Mouse (Mus musculus): ENCODE data around the gene Kbtbd13. TPM values are rescaled to one million over a fixed set of nuclear protein-coding genes. Genes with fewer than 3 reads are reported as not detected.

The Kbtbd13 gene
- total and polyA plus RNA-seq, 3 experiments = not detected

DNA sequence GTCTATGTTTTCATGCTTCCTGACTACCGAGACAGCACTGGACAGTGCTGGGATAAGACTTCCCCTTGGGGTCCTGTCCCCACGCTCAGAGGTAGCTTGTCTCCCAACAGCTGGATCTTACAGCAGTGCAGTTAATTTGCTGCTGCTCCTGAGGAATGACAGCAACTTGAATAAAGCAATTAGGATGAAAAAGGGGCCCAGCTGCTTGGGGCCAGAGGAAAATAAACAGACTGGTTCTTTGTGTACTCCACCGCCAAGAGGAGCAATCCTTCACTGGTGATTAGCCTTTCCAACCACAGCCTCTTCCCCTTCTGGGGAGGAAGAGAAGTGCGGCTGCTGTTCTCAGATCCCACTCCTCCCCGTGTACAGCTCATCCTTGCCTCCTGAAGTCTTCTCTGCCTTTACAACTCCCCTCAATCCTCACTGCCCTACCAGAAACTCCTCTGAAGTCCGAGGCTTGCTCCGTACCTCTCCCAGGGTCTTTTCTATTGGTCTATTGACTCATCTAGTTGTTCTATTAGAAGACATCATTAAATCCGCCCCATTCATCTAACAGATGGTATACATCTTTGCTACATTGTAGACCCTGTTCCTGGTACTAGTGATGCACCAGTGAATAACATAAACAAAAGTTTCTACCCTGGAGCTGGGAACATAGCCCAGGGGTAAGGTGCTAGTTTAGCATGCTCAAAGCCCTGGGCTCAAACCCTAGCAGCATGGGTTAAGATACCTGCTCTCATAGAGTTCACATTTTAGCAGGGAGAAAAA is 4.9 kb downstream of the Kbtbd13 start:
- H3K4me1 ChIP-seq (ENCODE audit: control insufficient read depth in 1 of 2, insufficient read depth in 2 of 2, low read length in 2 of 2) = no peaks in the 10 kb centered on the region
- H3K9me3 ChIP-seq (replicated peaks; ENCODE audit: insufficient read depth, low read length) = no peaks in the 10 kb centered on the region
- no peaks in the 10 kb centered on the region for H3K36me3 ChIP-seq (ENCODE audit: control insufficient read depth in 1 of 2, insufficient read depth in 2 of 2, low read length in 2 of 2)
- DNase-seq (ENCODE audit: low read depth, low spot score) = no peak
- no peaks in the 10 kb centered on the region for H3K27me3 ChIP-seq (ENCODE audit: control insufficient read depth in 1 of 2, insufficient read depth in 2 of 2, low read length in 2 of 2)
- H3K27ac ChIP-seq (ENCODE audit: control insufficient read depth, low read depth, low read length) = no peak overlapping the region
- H3K4me3 ChIP-seq (ENCODE audit: control insufficient read depth in 1 of 2, insufficient read depth in 1 of 2, low read depth in 2 of 2, low read length in 2 of 2) = no peak overlapping the region
- no peak overlapping the region for H3K9ac ChIP-seq (ENCODE audit: control insufficient read depth, low read depth, low read length, poor library complexity, severe bottlenecking)
- TF ChIP-seq NRF1 (IDR thresholded peaks at IDR 0.05; ENCODE audit: insufficient read depth, low read depth, low read length, poor library complexity, severe bottlenecking) = no peak
- no peak for TF ChIP-seq MAX (IDR thresholded peaks at IDR 0.05; ENCODE audit: low read length)
- TF ChIP-seq NELFE (IDR thresholded peaks at IDR 0.05; ENCODE audit: low read depth, low read length) = no peak
- no peak for TF ChIP-seq SMC3 (IDR thresholded peaks at IDR 0.05; ENCODE audit: low read depth, low read length)
- no peak for TF ChIP-seq POLR2AphosphoS2 (IDR thresholded peaks at IDR 0.05; ENCODE audit: low read length)
- no peak for TF ChIP-seq ETS1 (IDR thresholded peaks at IDR 0.05; ENCODE audit: low read depth, low read length)
- no peaks in the 10 kb centered on the region for H3K79me2 ChIP-seq (ENCODE audit: control insufficient read depth, insufficient read depth, low read length, poor library complexity)

- H3K9ac ChIP-seq (ENCODE audit: control insufficient read depth, low read depth, low read length, poor library complexity, severe bottlenecking) = no peak overlapping the region
- no peaks in the 10 kb centered on the region for H3K79me2 ChIP-seq (ENCODE audit: control insufficient read depth, insufficient read depth, low read length, poor library complexity)
- no peak for TF ChIP-seq HCFC1 (IDR thresholded peaks at IDR 0.05; ENCODE audit: low read depth, low read length)
- no peak for TF ChIP-seq POLR2AphosphoS2 (IDR thresholded peaks at IDR 0.05; ENCODE audit: low read length)
- no peak for TF ChIP-seq MYC (IDR thresholded peaks at IDR 0.05; ENCODE audit: low read depth, low read length)
- TF ChIP-seq SMC3 (IDR thresholded peaks at IDR 0.05; ENCODE audit: low read depth, low read length) = no peak
- no peak for TF ChIP-seq EP300 (IDR thresholded peaks at IDR 0.05; ENCODE audit: low read depth in 1 of 2, low read length in 2 of 2)
- TF ChIP-seq MEF2A (IDR thresholded peaks at IDR 0.05; ENCODE audit: extremely low read depth, insufficient replicate concordance, low read depth, low read length, poor library complexity, severe bottlenecking) = no peak
- TF ChIP-seq POLR2AphosphoS5 (IDR thresholded peaks at IDR 0.05; ENCODE audit: borderline replicate concordance, low read depth, low read length) = no peak
- H3K27ac ChIP-seq (ENCODE audit: control insufficient read depth, low read depth, low read length) = no peak overlapping the region
- DNase-seq (ENCODE audit: low read depth, low spot score) = no peak
- no peaks in the 10 kb centered on the region for H3K36me3 ChIP-seq (ENCODE audit: control insufficient read depth in 1 of 2, insufficient read depth in 2 of 2, low read length in 2 of 2)
- H3K9me3 ChIP-seq (replicated peaks; ENCODE audit: insufficient read depth, low read length) = no peaks in the 10 kb centered on the region
- H3K27me3 ChIP-seq (ENCODE audit: control insufficient read depth in 1 of 2, insufficient read depth in 2 of 2, low read length in 2 of 2) = no peaks in the 10 kb centered on the region
- H3K4me3 ChIP-seq (ENCODE audit: control insufficient read depth in 1 of 2, insufficient read depth in 1 of 2, low read depth in 2 of 2, low read length in 2 of 2) = no peak overlapping the region
- no peaks in the 10 kb centered on the region for H3K4me1 ChIP-seq (ENCODE audit: control insufficient read depth in 1 of 2, insufficient read depth in 2 of 2, low read length in 2 of 2)
These were observed 7.2 kb downstream of the Kbtbd13 start for GRCm38 (mm10) chr9:65384276-65384675.

- Histone ChIP-seq H3K4me1 (ENCODE audit: control insufficient read depth in 1 of 2, insufficient read depth in 2 of 2, low read length in 2 of 2) (no peaks in the 10 kb centered on the region), H3K4me3 (ENCODE audit: control insufficient read depth in 1 of 2, insufficient read depth in 1 of 2, low read depth in 2 of 2, low read length in 2 of 2) (no peak overlapping the region), H3K79me2 (ENCODE audit: control insufficient read depth, insufficient read depth, low read length, poor library complexity) (no peaks in the 10 kb centered on the region), H3K9ac (ENCODE audit: control insufficient read depth, low read depth, low read length, poor library complexity, severe bottlenecking) (no peak overlapping the region), H3K9me3 (replicated peaks; ENCODE audit: insufficient read depth, low read length) (no peaks in the 10 kb centered on the region), H3K27ac (ENCODE audit: control insufficient read depth, low read depth, low read length) (no peak overlapping the region), H3K27me3 (ENCODE audit: control insufficient read depth in 1 of 2, insufficient read depth in 2 of 2, low read length in 2 of 2) (no peaks in the 10 kb centered on the region), H3K36me3 (ENCODE audit: control insufficient read depth in 1 of 2, insufficient read depth in 2 of 2, low read length in 2 of 2) (no peaks in the 10 kb centered on the region)
- TF ChIP-seq HCFC1 (IDR thresholded peaks at IDR 0.05; ENCODE audit: low read depth, low read length) (no peak), NRF1 (IDR thresholded peaks at IDR 0.05; ENCODE audit: insufficient read depth, low read depth, low read length, poor library complexity, severe bottlenecking) (no peak)
- DNase-seq (ENCODE audit: low read depth, low spot score) = no peak
These were observed 8.7 kb downstream of the Kbtbd13 start for GRCm38 (mm10) chr9:65382751-65383097.

All from MEL (cell line).